Mouse (Mus musculus): ENCODE results near the gene Thbd. TPM values are rescaled to one million over a fixed set of nuclear protein-coding genes. Genes with fewer than 3 reads are reported as not detected.

Thbd gene
- polyA plus RNA-seq, 1 experiment from 2014 or later, result 6.0 TPM

DNA sequence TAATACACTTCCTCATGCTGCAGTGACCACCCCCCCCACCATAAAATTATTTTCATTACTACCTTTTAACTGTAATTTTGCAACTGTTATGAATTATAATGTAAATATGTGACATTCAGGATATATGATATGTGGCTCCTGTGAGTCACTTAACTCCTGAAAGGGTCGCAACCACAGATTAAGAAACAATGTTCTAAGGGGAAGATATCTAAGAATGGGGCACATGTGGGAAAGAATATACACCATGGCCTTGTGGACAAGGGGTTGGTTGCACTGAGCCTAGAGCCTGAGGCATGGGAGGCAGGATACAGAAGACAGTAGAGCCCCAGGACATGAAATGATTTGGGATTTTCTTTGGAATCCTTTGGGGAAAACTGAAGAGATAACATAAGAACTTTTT lies 37.6 kb upstream of the Thbd start:
- no peak for ATAC-seq (replicated peaks; ENCODE audit: low FRiP score)
- Histone ChIP-seq H3K4me2 (ENCODE audit: low read depth, low read length, severe bottlenecking) (no peak overlapping the region), H3K9me3 (ENCODE audit: control insufficient read depth, low read length) (no peaks in the 10 kb centered on the region), H3K27me3 (ENCODE audit: control insufficient read depth, insufficient read depth, low read length) (no peaks in the 10 kb centered on the region), H3K9ac (ENCODE audit: low read length) (no peak overlapping the region), H3K4me3 (ENCODE audit: low read depth, low read length) (no peak overlapping the region), H3K36me3 (ENCODE audit: control insufficient read depth, insufficient read depth, low read length) (no peaks in the 10 kb centered on the region), H3K27ac (ENCODE audit: low read depth, low read length) (no peak overlapping the region), H3K4me1 (replicated peaks; ENCODE audit: control insufficient read depth, insufficient read depth, low read length) (no peaks in the 10 kb centered on the region)
- no peak for DNase-seq (ENCODE audit: low spot score)
- WGBS, result 95% methylated on average over 1 of the region's 1 CpGs

- Histone ChIP-seq H3K27ac (ENCODE audit: low read depth, low read length) (no peak overlapping the region), H3K36me3 (ENCODE audit: control insufficient read depth, insufficient read depth, low read length) (no peaks in the 10 kb centered on the region), H3K4me1 (replicated peaks; ENCODE audit: control insufficient read depth, insufficient read depth, low read length) (no peaks in the 10 kb centered on the region), H3K4me2 (ENCODE audit: low read depth, low read length, severe bottlenecking) (no peak overlapping the region), H3K9me3 (ENCODE audit: control insufficient read depth, low read length) (no peaks in the 10 kb centered on the region), H3K27me3 (ENCODE audit: control insufficient read depth, insufficient read depth, low read length) (no peaks in the 10 kb centered on the region), H3K9ac (ENCODE audit: low read length) (no peak overlapping the region), H3K4me3 (ENCODE audit: low read depth, low read length) (no peak overlapping the region)
- DNase-seq (ENCODE audit: low spot score), result no peak
- 81% methylated on average over 1 of the region's 1 CpGs for WGBS
- no peak; the same call in 1 of the 2 replicates for ATAC-seq (replicated peaks; ENCODE audit: low FRiP score)
These were observed 36.5 kb upstream of the Thbd start for GRCm38 (mm10) chr2:148444472-148444871.

- DNase-seq (ENCODE audit: low spot score) (no peak), ATAC-seq (replicated peaks; ENCODE audit: low FRiP score) (no peak; the same call in 1 of the 2 replicates)
- Histone ChIP-seq H3K4me1 (replicated peaks; ENCODE audit: control insufficient read depth, insufficient read depth, low read length) (no peaks in the 10 kb centered on the region), H3K36me3 (ENCODE audit: control insufficient read depth, insufficient read depth, low read length) (no peaks in the 10 kb centered on the region), H3K4me2 (ENCODE audit: low read depth, low read length, severe bottlenecking) (no peak within 1 kb of the TSS), H3K27ac (ENCODE audit: low read depth, low read length) (no peak within 1 kb of the TSS), H3K4me3 (ENCODE audit: low read depth, low read length) (no peak within 1 kb of the TSS), H3K9ac (ENCODE audit: low read length) (no peak within 1 kb of the TSS), H3K9me3 (ENCODE audit: control insufficient read depth, low read length) (no peaks in the 10 kb centered on the region), H3K27me3 (ENCODE audit: control insufficient read depth, insufficient read depth, low read length) (no peaks in the 10 kb centered on the region)
- WGBS, result 63% methylated on average over 13 of the region's 13 CpGs
These were observed 35.4 kb upstream of the Thbd start, which contains the start of gene Cd93 for GRCm38 (mm10) chr2:148443249-148443958. Cd93 (minus strand) TSS chr2:148443563.

- WGBS, result 83% methylated on average over 4 of the region's 4 CpGs
- Histone ChIP-seq H3K9me3 (ENCODE audit: control insufficient read depth, low read length) (no peaks in the 10 kb centered on the region), H3K27me3 (ENCODE audit: control insufficient read depth, insufficient read depth, low read length) (no peaks in the 10 kb centered on the region), H3K4me2 (ENCODE audit: low read depth, low read length, severe bottlenecking) (no peak overlapping the region), H3K9ac (ENCODE audit: low read length) (no peak overlapping the region), H3K27ac (ENCODE audit: low read depth, low read length) (no peak overlapping the region), H3K4me1 (replicated peaks; ENCODE audit: control insufficient read depth, insufficient read depth, low read length) (no peaks in the 10 kb centered on the region), H3K36me3 (ENCODE audit: control insufficient read depth, insufficient read depth, low read length) (no peaks in the 10 kb centered on the region), H3K4me3 (ENCODE audit: low read depth, low read length) (no peak overlapping the region)
- ATAC-seq (replicated peaks; ENCODE audit: low FRiP score), result 0 out of 2 replicates have a peak, but pooled peaks have one; percentile 30
- DNase-seq (ENCODE audit: low spot score), result no peak
These were observed 34.7 kb upstream of the Thbd start for GRCm38 (mm10) chr2:148442710-148443109.

- no peak overlapping the region for H3K9ac ChIP-seq (ENCODE audit: low read length)
- ATAC-seq (replicated peaks; ENCODE audit: low FRiP score) (0 out of 2 replicates have a peak, but pooled peaks have one; percentile 31), DNase-seq (ENCODE audit: low spot score) (no peak)
- H3K4me1 ChIP-seq (replicated peaks; ENCODE audit: control insufficient read depth, insufficient read depth, low read length), result no peaks in the 10 kb centered on the region
- H3K4me3 ChIP-seq (ENCODE audit: low read depth, low read length), result no peak overlapping the region
- no peak overlapping the region for H3K27ac ChIP-seq (ENCODE audit: low read depth, low read length)
- H3K36me3 ChIP-seq (ENCODE audit: control insufficient read depth, insufficient read depth, low read length), result no peaks in the 10 kb centered on the region
- 82% methylated on average over 4 of the region's 4 CpGs for WGBS
- H3K27me3 ChIP-seq (ENCODE audit: control insufficient read depth, insufficient read depth, low read length), result no peaks in the 10 kb centered on the region
- H3K4me2 ChIP-seq (ENCODE audit: low read depth, low read length, severe bottlenecking), result no peak overlapping the region
- no peaks in the 10 kb centered on the region for H3K9me3 ChIP-seq (ENCODE audit: control insufficient read depth, low read length)
These were observed 34.2 kb upstream of the Thbd start for GRCm38 (mm10) chr2:148442172-148442571.

DNA sequence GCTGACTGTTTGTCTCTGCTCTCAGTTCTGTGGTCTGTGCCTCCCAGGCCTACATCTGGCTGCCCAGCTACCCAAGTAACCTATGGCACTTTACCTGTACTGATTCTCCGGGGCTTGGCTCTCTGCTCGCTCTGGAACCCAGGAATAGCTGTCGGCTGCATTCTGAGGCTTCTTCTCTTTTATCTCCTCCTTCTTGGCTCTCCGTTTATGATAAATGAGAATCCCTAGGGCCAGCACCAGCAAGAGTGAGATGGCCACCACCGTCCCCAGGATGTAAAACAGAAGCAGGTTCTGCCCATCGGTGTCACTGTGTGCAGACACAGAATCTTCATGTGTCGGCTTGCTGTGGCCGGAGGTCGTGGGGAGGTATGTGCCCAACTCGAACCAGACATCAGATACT lies 33.4 kb upstream of the Thbd start:
- H3K36me3 ChIP-seq (ENCODE audit: control insufficient read depth, insufficient read depth, low read length), result no peaks in the 10 kb centered on the region
- no peaks in the 10 kb centered on the region for H3K4me1 ChIP-seq (replicated peaks; ENCODE audit: control insufficient read depth, insufficient read depth, low read length)
- no peak overlapping the region for H3K4me2 ChIP-seq (ENCODE audit: low read depth, low read length, severe bottlenecking)
- no peak overlapping the region for H3K27ac ChIP-seq (ENCODE audit: low read depth, low read length)
- H3K9me3 ChIP-seq (ENCODE audit: control insufficient read depth, low read length), result no peaks in the 10 kb centered on the region
- no peaks in the 10 kb centered on the region for H3K27me3 ChIP-seq (ENCODE audit: control insufficient read depth, insufficient read depth, low read length)
- H3K9ac ChIP-seq (ENCODE audit: low read length), result no peak overlapping the region
- DNase-seq (ENCODE audit: low spot score) (no peak), ATAC-seq (replicated peaks; ENCODE audit: low FRiP score) (no peak)
- no peak overlapping the region for H3K4me3 ChIP-seq (ENCODE audit: low read depth, low read length)
- WGBS, result 89% methylated on average over 10 of the region's 10 CpGs

DNA sequence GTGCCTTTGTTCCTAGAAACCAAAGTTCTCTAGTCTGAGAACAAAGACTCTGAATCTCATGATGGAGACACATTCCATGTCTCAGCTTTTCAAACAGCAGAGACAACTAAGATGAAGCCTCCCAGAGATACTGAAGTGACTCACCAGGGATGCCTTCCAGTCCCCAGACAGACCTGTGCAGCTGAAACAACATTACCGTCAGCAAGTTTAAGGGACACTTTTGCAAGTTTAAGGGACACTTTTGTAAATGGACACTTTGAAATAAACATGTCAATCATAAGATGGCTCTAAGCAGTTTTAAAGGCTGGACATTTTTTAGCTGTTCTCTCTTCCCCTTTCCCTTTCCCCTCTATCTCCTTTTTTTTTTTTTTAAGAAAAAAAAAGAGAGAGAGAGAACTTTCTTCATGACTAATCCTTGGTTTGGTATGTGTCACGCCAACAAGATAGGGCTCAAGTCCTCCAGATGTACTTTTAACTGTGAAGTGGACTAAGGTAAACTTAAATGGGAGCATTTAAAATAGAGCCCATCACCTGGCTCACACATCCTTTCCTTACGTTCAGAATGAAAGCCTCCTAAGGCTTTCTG lies 31.8 kb upstream of the Thbd start:
- Histone ChIP-seq H3K9me3 (ENCODE audit: control insufficient read depth, low read length) (no peaks in the 10 kb centered on the region), H3K4me1 (replicated peaks; ENCODE audit: control insufficient read depth, insufficient read depth, low read length) (no peaks in the 10 kb centered on the region), H3K4me2 (ENCODE audit: low read depth, low read length, severe bottlenecking) (no peak overlapping the region), H3K4me3 (ENCODE audit: low read depth, low read length) (no peak overlapping the region), H3K9ac (ENCODE audit: low read length) (no peak overlapping the region), H3K27me3 (ENCODE audit: control insufficient read depth, insufficient read depth, low read length) (no peaks in the 10 kb centered on the region), H3K36me3 (ENCODE audit: control insufficient read depth, insufficient read depth, low read length) (no peaks in the 10 kb centered on the region), H3K27ac (ENCODE audit: low read depth, low read length) (no peak overlapping the region)
- DNase-seq (ENCODE audit: low spot score), result no peak
- 77% methylated on average over 3 of the region's 3 CpGs for WGBS
- no peak for ATAC-seq (replicated peaks; ENCODE audit: low FRiP score)

GRCm38 (mm10) chr2:148436285-148436684 lies 28.3 kb upstream of the Thbd start:
- ATAC-seq (replicated peaks; ENCODE audit: low FRiP score) (no peak), DNase-seq (ENCODE audit: low spot score) (no peak)
- WGBS, result 32% methylated on average over 3 of the region's 3 CpGs
- H3K9ac ChIP-seq (ENCODE audit: low read length), result no peak overlapping the region
- H3K4me2 ChIP-seq (ENCODE audit: low read depth, low read length, severe bottlenecking), result no peak overlapping the region
- H3K27ac ChIP-seq (ENCODE audit: low read depth, low read length), result no peak overlapping the region
- no peak overlapping the region for H3K4me3 ChIP-seq (ENCODE audit: low read depth, low read length)
- H3K9me3 ChIP-seq (ENCODE audit: control insufficient read depth, low read length), result no peaks in the 10 kb centered on the region
- no peaks in the 10 kb centered on the region for H3K36me3 ChIP-seq (ENCODE audit: control insufficient read depth, insufficient read depth, low read length)
- no peaks in the 10 kb centered on the region for H3K27me3 ChIP-seq (ENCODE audit: control insufficient read depth, insufficient read depth, low read length)
- H3K4me1 ChIP-seq (replicated peaks; ENCODE audit: control insufficient read depth, insufficient read depth, low read length), result no peaks in the 10 kb centered on the region

DNA sequence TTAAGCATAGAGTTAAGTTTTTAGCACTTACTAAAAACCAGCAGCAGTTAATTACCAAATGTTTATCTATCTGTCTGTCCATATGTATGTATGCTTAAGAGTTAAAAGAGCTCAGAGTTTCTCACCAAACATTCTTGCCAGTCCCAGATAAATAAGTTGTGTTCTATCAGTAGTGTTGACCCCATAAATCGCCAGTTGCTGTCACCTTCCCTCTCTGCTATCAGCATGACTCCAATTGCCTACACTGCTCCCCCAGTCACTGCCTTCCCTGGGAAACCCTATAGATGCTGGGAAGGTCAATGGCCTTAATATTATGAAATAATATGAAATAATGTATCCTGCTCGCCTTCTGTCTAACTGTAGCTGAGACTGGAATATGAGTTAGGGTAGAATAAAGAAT lies 24.4 kb upstream of the Thbd start:
- WGBS, result 78% methylated on average over 2 of the region's 2 CpGs

More for the DNA sequence above, 24.4 kb upstream of the Thbd start:
- Histone ChIP-seq H3K9ac (ENCODE audit: low read length) (no peak overlapping the region), H3K4me1 (replicated peaks; ENCODE audit: control insufficient read depth, insufficient read depth, low read length) (no peaks in the 10 kb centered on the region), H3K36me3 (ENCODE audit: control insufficient read depth, insufficient read depth, low read length) (no peaks in the 10 kb centered on the region), H3K27me3 (ENCODE audit: control insufficient read depth, insufficient read depth, low read length) (no peaks in the 10 kb centered on the region), H3K9me3 (ENCODE audit: control insufficient read depth, low read length) (no peaks in the 10 kb centered on the region), H3K4me2 (ENCODE audit: low read depth, low read length, severe bottlenecking) (no peak overlapping the region), H3K27ac (ENCODE audit: low read depth, low read length) (no peak overlapping the region), H3K4me3 (ENCODE audit: low read depth, low read length) (no peak overlapping the region)
- no peak for ATAC-seq (replicated peaks; ENCODE audit: low FRiP score)
- DNase-seq (ENCODE audit: low spot score), result no peak

Data from forebrain, embryonic 11.5 days (tissue).